Mouse (Mus musculus): ENCODE data around the gene Nrgn.

Gene Nrgn

DNA sequence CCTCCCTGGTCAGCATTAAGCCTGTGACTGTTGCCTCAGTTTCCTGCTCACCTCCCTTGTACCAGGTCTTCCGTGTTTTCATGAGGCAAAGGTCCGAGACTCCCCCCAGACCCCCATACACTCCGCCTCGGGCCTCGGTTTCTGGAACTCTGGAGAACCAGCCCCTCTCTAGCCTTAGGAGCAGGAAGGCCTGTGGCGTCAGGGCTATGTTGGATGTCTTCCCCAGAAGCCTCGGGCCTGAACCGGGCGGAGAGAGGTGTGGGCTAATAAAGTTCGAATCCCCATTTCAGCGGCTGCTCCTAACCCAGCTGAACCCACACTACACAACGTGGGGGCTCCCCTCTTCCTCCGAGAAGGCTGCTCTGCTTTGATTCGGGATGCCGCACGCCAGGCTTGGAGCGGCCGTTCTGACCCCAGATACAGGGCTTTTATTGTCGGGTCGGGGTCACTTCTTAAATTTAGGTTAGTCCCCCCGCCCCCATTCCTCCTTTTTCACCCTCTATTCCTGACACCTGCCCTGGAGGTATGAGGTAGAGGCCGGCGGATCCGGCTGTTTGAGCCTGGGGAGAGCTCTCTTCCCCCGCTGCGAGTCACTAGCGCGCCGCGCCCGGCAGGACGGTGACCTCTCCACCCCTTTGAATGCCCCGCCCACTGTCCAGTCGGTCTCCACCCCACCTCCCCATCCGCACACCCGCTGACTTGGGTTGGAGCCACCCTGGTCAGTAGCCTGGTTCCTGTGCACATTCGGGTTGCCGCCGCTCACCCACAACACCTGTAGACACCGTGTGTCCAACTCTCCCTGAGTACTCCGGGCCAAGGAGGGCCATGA lies 25.1 kb downstream of the Nrgn start, which contains the start of gene Esam:
Gene Esam, plus strand, starts transcription at position 683 of the 829 bp plus-strand sequence.
- DNase-seq, result peak; percentile 94

- peak; percentile 70 for DNase-seq
These were observed 26.0 kb downstream of the Nrgn start for GRCm38 (mm10) chr9:37526443-37527395.

- no peak for DNase-seq
These were observed 27.2 kb downstream of the Nrgn start for GRCm38 (mm10) chr9:37525461-37525860.

DNA sequence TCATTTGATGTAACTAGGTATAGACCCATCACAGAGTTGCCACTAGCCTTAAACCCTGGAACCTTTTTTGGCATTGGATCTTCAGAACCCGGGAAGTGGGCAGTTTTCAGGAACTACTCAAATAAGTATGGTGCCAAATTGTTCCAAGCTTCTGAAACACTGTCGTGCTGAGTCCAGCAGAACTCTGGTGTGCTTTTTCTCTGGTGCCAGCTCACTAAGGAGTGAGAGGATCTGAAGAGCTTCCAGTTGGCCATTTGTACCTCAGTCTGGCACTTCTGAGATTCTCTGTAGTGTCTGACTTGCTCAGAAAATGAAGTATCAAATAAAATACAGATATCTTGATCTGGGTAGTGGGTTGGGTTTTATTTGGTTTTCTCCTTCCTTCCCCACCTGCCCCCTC lies 32.7 kb downstream of the Nrgn start:
- DNase-seq, result no peak

- DNase-seq, result no peak
These were observed 33.7 kb downstream of the Nrgn start for GRCm38 (mm10) chr9:37518991-37519390.

DNA sequence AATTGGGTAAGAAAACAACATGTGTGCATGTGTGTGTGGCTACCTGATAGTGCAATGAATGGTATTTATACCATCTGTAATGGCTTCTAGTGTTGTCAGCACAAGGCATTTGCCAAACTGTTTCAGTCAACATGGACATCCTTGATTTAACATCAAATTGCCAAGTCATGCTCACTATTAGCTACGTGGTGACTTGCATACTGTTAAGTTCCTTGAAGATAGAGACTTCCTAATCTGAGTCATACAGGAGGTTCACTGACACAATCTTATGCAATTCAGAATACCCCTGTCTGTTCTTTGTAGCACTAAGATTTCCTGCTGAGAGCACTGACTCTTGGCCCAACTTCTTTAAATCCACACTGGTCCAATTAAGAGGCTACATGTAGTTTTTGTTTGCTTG lies 35.2 kb downstream of the Nrgn start:
- no peak for DNase-seq

- DNase-seq, result no peak
These were observed 38.2 kb downstream of the Nrgn start for GRCm38 (mm10) chr9:37514456-37514855.

DNA sequence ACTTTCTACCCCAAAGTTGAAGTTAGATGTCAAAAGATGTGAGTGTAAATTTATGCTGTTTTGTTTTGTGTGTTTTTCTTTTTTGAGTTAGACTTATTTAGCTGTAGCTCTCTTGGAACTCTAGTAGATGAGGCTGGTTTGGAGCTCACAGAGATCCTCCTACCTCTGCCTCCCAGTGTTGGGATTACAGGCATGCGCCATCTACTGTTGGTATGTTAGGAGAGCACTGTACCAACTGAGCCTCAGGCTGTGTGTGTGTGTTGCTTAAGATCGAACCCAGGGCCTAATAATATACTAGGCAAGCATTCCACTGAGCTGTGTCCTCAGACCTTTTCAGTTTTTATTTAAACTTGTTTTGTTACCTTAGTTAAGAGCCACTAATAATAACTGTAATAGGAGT lies 40.6 kb downstream of the Nrgn start:
- no peak for DNase-seq

DNA sequence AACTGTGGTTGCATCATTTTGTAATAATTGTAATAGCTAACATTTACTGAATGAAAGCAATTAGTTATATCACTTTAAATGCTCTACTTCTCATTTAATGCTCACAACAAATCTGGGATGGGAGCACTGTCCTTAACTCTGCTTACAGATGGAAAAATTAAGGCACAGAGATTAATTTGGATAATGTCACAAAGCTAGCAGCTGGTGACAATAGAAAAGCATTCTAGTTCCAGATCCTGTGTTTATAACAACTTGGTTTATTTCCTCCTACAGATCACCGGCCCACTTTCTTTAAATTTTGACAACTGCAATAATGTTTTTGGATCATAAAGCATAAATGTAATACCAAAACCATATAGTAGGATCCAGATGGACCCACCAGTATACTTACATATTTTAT lies 46.7 kb downstream of the Nrgn start:
- no peak for DNase-seq

GRCm38 (mm10) chr9:37504348-37504747 lies 48.4 kb downstream of the Nrgn start:
- no peak for DNase-seq

DNA sequence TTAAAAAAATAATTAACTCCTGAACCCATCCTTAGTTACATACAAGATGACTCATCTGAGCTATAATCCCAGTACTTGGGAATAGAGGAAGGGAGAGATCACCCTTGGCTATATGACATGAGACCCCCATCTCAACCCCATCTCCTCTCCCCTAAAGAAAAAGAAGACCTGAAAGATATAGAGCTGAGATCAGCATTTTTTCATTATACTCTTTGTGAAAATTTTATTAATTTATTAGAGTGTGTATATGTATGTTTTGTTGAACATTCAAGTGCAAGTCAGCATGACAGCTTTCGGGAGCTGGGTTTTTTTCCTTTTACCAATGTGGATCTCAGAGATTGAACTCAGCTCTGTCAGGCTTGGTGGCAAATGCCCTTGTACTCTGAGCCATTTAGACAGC lies 51.5 kb downstream of the Nrgn start:
- DNase-seq, result no peak

DNA sequence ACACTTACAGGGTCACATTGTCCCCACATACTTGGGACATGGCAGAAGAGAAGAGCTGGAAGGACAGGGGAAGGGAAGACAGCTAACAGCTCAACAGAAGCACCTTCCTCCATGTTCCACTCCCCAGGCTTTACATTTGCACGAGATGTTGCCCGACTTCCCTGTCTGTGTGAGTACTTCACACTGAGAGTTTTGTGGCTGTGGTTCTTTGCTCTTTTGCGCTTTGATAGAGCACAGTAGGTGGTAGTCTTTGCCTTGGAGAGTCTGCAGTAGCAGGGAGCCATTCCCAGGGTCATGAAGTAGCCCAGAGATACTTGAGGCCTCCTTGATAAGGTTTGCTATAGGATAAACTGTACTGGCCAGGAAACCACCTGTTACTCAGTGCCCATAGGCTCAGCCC lies 52.5 kb downstream of the Nrgn start:
- DNase-seq, result no peak

- no peak for DNase-seq
These were observed 56.4 kb downstream of the Nrgn start for GRCm38 (mm10) chr9:37496325-37496724.

- peak; percentile 62 for DNase-seq
These were observed 56.9 kb downstream of the Nrgn start for GRCm38 (mm10) chr9:37495761-37496160.

All from lung, postnatal 10 days (tissue).